Mouse (Mus musculus) testis, postnatal 10 days (tissue): ENCODE measurements at regions not wholly inside any gene's neighbourhood (a gene's known extent, or its start where the extent isn't known, plus 50 kb on each side); places are given as distances from the start of the nearest gene placed in this dataset.
"Not testable (repeated sequence)": the region's sequence is repeated elsewhere in the genome, so short reads cannot be mapped to it uniquely, and the experiment has no call there.

ENCODE experiments used
- DNase-seq: peaks from one replicate; pipeline ENCODE4 v3.0.0; 2021; ENCODE audit warnings: low spot score

DNA sequence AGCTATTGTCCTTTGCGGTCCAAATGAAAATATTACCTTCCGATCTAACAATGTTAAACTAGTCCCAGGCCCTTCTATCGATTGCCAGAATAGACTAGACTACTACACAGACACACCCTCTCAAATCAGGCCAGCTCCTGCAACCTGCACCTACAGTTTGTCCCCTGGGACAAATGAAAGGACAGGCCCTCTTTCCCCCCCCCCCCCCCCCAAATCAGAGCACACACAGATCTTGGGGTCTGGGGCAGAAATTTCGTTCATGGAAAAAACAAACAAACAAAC, 77.8 kb downstream of the BC107364 start:
- not testable (repeated sequence) for DNase-seq

DNA sequence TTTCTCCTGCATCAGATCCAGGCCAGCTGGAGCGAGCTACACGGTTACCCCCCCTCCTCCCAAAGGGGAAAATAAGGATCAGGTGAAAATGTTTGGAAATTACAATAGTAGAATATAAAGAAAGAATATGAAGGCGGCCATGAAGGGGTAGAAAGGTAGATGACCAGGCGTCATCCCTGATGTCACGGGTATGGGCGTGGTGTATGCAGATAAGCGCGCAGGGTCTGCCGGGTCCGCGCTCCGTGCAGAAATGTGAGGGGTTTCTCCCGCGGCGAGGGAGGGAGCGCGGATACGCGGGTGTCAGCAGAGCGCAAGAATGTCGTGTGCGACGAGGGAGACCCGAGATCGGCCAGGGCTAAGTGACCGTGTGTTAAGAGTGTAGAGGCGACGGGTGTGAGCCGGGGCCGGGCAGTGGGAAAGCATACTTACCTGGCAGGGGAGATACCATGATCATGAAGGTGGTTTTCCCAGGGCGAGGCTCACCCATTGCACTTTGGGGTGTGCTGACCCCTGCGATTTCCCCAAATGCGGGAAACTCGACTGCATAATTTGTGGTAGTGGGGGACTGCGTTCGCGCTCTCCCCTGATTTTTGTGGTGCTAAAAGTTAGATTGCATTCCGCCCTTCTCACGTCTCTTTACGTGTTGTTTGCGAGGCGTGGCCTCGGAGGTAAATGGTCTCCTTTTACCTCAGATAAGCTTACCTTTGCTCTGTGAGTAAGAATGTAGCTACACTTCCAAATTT, 78.3 kb downstream of the BC107364 start:
- not testable (repeated sequence) for DNase-seq

DNA sequence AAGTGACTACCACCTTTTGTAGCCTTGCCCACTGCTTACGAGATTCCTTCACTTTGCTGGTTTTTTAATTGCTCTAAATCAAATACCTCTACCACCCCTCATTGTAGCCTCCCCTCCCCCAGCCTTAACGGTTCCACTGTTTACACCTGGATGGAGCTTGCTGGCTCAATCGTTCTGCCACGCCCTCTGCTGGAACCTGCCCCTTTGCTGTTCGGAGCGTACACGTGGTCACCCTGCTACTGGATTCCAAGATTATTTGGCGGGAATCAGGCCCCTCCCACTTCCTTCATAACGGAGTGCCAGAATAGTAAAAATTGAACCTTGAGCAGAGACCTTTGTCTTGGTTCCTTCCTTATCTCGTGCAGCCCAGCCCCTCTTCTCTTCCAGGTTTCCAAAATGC, 68.8 kb upstream of the Fcgr1 start:
- DNase-seq: peak; percentile 48

- DNase-seq: no peak
Observed at GRCm38 (mm10) chr3:96360816-96361215, 67.0 kb upstream of the Fcgr1 start.

- not testable (repeated sequence) for DNase-seq
Observed at GRCm38 (mm10) chr3:96360214-96360536, 66.4 kb upstream of the Fcgr1 start.

GRCm38 (mm10) chr3:96359507-96360213, 65.9 kb upstream of the Fcgr1 start:
- DNase-seq: not testable (repeated sequence)

GRCm38 (mm10) chr3:96351623-96352022, 57.9 kb upstream of the Fcgr1 start:
- not testable (repeated sequence) for DNase-seq

GRCm38 (mm10) chr3:96350985-96351384, 57.2 kb upstream of the Fcgr1 start:
- not testable (repeated sequence) for DNase-seq

- DNase-seq: not testable (repeated sequence)
Observed at GRCm38 (mm10) chr3:96346543-96346942, 52.8 kb upstream of the Fcgr1 start.

DNA sequence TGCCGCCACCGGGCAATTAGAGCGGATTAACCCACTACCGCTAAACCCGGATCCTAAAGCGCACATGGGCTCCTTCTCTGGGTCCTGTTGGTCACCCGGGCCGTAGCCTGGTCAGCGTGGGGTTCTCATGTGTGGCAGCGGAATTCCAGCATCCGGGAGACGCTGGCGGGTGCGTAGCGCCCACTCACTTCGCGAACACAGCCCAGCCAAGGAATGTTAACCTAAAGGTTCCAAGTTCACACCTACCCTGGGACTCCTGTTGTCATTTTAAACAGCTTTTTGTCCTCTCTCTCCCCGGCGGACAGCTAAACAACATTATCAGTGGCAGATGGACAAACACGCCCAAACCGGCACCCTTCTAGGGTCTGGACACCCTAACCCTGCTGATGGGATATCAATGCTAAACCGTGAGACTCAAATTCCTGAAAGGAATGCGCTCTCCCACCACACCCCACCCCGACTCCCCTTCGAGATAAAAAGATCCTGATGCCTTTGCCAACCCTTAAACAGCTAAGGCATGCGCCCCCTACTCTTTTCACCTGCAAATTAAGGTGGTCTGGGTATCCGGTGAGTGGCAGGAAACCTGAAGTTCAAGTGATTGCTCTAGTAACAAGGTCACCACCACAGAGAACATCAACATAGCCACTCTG, 49.8 kb upstream of the Fcgr1 start:
- no peak for DNase-seq
